Mouse (Mus musculus) embryonic facial prominence, embryonic 11.5 days (tissue): ENCODE measurements around the gene Kif27. TPM values are rescaled to one million over a fixed set of nuclear protein-coding genes. Genes with fewer than 3 reads are reported as not detected.

Source experiments
- ATAC-seq: fragments of 200-750 bp; cut with Nextera tagmentation; replicated peaks from 2 replicates; pipeline ENCODE4 v1.8.0; 2017; ENCODE audit warnings: low read depth; ENCODE audit not compliant: insufficient number of reproducible peaks, low FRiP score, low TSS enrichment
- DNase-seq: peaks from one replicate; pipeline ENCODE4 v3.0.0-alpha.2; 2015; ENCODE audit warnings: low spot score
- H3K27ac ChIP-seq: fragments of 300-500 bp; sonication (generic); replicated peaks from 2 replicates; pipeline ENCODE4 v1.5.1; 2014; ENCODE audit warnings: mild to moderate bottlenecking, low read depth, low read length, control low read depth
- H3K27me3 ChIP-seq: fragments of 300-500 bp; sonication (generic); 2 replicates; pipeline ENCODE4 v1.6.1; 2014; ENCODE audit warnings: mild to moderate bottlenecking, low read length, moderate library complexity, mixed read lengths; ENCODE audit not compliant: control insufficient read depth, insufficient read depth
- H3K36me3 ChIP-seq: fragments of 300-500 bp; sonication (generic); replicated peaks from 2 replicates; pipeline ENCODE4 v1.6.1; 2014; ENCODE audit warnings: low read depth, mild to moderate bottlenecking, low read length, moderate library complexity, mixed read lengths; ENCODE audit not compliant: control insufficient read depth, insufficient read depth
- H3K4me1 ChIP-seq: fragments of 300-500 bp; sonication (generic); 2 replicates; pipeline ENCODE4 v1.6.1; 2014; ENCODE audit warnings: low read length, mixed read lengths; ENCODE audit not compliant: control insufficient read depth, insufficient read depth
- H3K4me2 ChIP-seq: fragments of 300-500 bp; sonication (generic); 2 replicates; pipeline ENCODE4 v1.6.1; 2014; ENCODE audit warnings: low read depth, mild to moderate bottlenecking, control low read depth, low read length, moderate library complexity
- H3K4me3 ChIP-seq: fragments of 300-500 bp; sonication (generic); 2 replicates; pipeline ENCODE4 v1.5.1; 2014; ENCODE audit warnings: low read depth, low read length, control low read depth
- H3K9ac ChIP-seq: fragments of 300-500 bp; sonication (generic); replicated peaks from 2 replicates; pipeline ENCODE4 v1.6.1; 2014; ENCODE audit warnings: mild to moderate bottlenecking, control low read depth, low read length
- H3K9me3 ChIP-seq: fragments of 300-500 bp; sonication (generic); replicated peaks from 2 replicates; pipeline ENCODE4 v1.6.1; 2016; ENCODE audit warnings: mild to moderate bottlenecking, low read length, inconsistent platforms, mixed read lengths; ENCODE audit not compliant: control insufficient read depth
- WGBS: fragments of 180-500 bp; shearing (Covaris S2); extraction: QIAGEN DNeasy Blood & Tissue Kit; methylation state at CpG from one replicate; pipeline ENCODE4 v1.1.7; 2014; 5-methylcytosine and 5-hydroxymethylcytosine counted together
- polyA plus RNA-seq: library from polyadenylated mRNA; unstranded; fragments of >200 nt; fragmentation: Nextera tagmentation; extraction: Ambion mirVana; gene quantifications from 2 replicates; pipeline ENCODE4 v1.2.1, GENCODE M21; 2014

Kif27 gene
- polyA plus RNA-seq, 1 experiment from 2014 or later = 1.2 TPM

DNA sequence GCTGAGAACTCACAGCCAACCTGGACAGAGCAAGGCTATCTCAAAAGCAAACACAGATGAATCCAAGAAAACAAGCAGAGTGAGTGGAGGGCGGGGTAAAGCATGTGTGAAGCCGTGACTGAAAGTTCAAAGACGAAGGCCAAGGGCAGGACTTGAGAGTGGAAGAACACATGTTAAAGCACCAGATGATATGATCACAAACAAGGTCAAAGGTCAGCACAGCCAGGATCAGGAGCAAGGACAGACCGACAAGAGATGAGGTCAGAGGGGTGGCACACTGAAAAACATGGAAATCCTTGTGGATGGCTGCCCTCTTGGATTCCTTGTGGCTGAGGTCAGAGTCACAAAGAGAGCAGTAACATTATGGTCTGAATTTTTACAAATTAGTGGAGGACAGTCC lies 8.3 kb downstream of the Kif27 start:
- DNase-seq (no peak), ATAC-seq (no peak)

GRCm38 (mm10) chr13:58344505-58344904 lies 14.4 kb downstream of the Kif27 start:
- Histone ChIP-seq H3K36me3 (no peaks in the 10 kb centered on the region), H3K9ac (no peak overlapping the region), H3K9me3 (no peaks in the 10 kb centered on the region), H3K27ac (no peak overlapping the region), H3K4me3 (no peak overlapping the region), H3K27me3 (no peaks in the 10 kb centered on the region), H3K4me2 (no peak overlapping the region), H3K4me1 (no peaks in the 10 kb centered on the region)
- no peak for DNase-seq
- ATAC-seq = no peak
- 83% methylated on average over 9 of the region's 9 CpGs for WGBS

More for the DNA sequence above, 8.3 kb downstream of the Kif27 start:
- 53% methylated on average over 4 of the region's 4 CpGs for WGBS
- Histone ChIP-seq H3K27ac (no peak overlapping the region), H3K27me3 (no peaks in the 10 kb centered on the region), H3K36me3 (no peaks in the 10 kb centered on the region), H3K4me3 (no peak overlapping the region), H3K9me3 (no peaks in the 10 kb centered on the region), H3K4me1 (no peaks in the 10 kb centered on the region), H3K4me2 (no peak overlapping the region), H3K9ac (no peak overlapping the region)

DNA sequence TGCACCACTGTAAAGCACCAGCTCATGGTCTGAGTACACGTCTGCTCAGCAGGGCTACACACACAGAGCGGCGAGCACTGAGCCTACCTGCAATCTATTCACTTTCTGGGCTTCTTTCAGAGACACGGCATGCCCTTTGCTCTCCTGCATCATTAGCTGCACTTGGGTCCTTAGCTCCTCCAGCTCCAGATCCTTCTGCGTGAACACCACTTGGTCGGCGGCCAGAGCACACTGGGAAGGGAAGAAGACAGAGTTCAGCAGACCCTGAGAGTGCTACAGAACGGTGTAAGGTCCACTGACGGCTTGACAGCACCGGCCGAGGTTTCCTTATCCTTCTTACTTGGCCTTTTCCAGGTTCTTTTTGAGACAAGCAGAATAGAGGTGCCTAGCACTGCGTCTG lies 21.5 kb downstream of the Kif27 start:
- H3K9me3 ChIP-seq = no peaks in the 10 kb centered on the region
- no peak overlapping the region for H3K27ac ChIP-seq
- no peaks in the 10 kb centered on the region for H3K4me1 ChIP-seq
- H3K27me3 ChIP-seq = no peaks in the 10 kb centered on the region
- 83% methylated on average over 12 of the region's 12 CpGs for WGBS
- H3K36me3 ChIP-seq = no peaks in the 10 kb centered on the region
- H3K4me3 ChIP-seq = no peak overlapping the region
- H3K4me2 ChIP-seq = no peak overlapping the region
- no peak for DNase-seq
- H3K9ac ChIP-seq = no peak overlapping the region
- no peak for ATAC-seq

DNA sequence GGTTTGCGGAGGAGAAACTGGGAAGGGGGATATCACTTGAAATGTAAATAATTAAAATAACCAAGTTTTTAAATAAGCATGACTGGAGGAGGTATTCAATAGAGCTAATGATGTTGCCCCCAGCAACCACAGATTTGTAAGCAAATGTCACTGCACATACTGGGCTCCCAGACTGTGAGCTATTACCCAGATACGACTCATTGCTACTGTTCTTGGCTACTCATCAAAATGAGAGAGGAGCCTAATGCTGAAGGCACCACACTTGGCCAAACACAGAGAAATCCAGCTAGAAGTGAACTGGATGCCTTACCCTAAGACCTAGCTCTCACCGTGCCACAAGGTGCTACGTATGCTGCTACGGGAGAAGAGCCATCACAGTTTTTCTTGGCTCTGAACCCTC lies 24.8 kb downstream of the Kif27 start:
- DNase-seq (no peak), ATAC-seq (no peak)
- 95% methylated on average over 5 of the region's 5 CpGs for WGBS

DNA sequence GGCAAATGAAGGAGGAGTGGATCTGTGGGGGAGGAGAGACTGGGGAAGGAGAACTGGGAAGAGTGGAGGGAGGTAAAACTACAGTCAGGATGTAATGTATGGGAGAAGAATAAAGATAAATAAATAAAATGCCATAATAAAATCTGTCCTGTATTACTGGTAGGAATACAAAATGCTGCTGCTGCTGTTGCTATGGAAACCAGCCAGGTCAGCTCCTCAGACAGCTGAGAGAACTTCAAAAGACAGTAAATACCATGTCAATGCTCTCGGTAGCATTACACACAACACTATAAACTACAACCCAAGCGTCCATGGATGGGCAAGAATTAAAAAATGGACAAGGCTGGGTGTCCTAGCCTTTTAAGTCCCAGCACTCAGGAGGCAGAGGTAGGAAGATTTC lies 41.2 kb downstream of the Kif27 start:
- H3K4me2 ChIP-seq = no peak overlapping the region
- WGBS = 70% methylated on average over 2 of the region's 2 CpGs
- no peak for DNase-seq

More for the DNA sequence above, 24.8 kb downstream of the Kif27 start:
- Histone ChIP-seq H3K27ac (no peak overlapping the region), H3K4me2 (no peak overlapping the region), H3K9me3 (no peaks in the 10 kb centered on the region), H3K4me3 (no peak overlapping the region), H3K9ac (no peak overlapping the region), H3K4me1 (no peaks in the 10 kb centered on the region), H3K36me3 (no peaks in the 10 kb centered on the region), H3K27me3 (no peaks in the 10 kb centered on the region)

GRCm38 (mm10) chr13:58314991-58315390 lies 43.9 kb downstream of the Kif27 start:
- no peak overlapping the region for H3K4me2 ChIP-seq
- no peak overlapping the region for H3K9ac ChIP-seq
- no peak overlapping the region for H3K27ac ChIP-seq
- no peaks in the 10 kb centered on the region for H3K27me3 ChIP-seq
- WGBS = 56% methylated on average over 6 of the region's 6 CpGs
- H3K4me1 ChIP-seq = no peaks in the 10 kb centered on the region
- no peak for DNase-seq
- H3K9me3 ChIP-seq = no peaks in the 10 kb centered on the region
- H3K4me3 ChIP-seq = no peak overlapping the region
- H3K36me3 ChIP-seq = no peaks in the 10 kb centered on the region
- no peak for ATAC-seq

More for the DNA sequence above, 41.2 kb downstream of the Kif27 start:
- no peaks in the 10 kb centered on the region for H3K9me3 ChIP-seq
- H3K27ac ChIP-seq = no peak overlapping the region
- H3K9ac ChIP-seq = no peak overlapping the region
- no peak overlapping the region for H3K4me3 ChIP-seq
- no peaks in the 10 kb centered on the region for H3K4me1 ChIP-seq
- H3K27me3 ChIP-seq = no peaks in the 10 kb centered on the region
- no peaks in the 10 kb centered on the region for H3K36me3 ChIP-seq
- no peak for ATAC-seq

GRCm38 (mm10) chr13:58313758-58314157 lies 45.2 kb downstream of the Kif27 start:
- no peak overlapping the region for H3K4me2 ChIP-seq
- WGBS = 70% methylated on average over 3 of the region's 3 CpGs
- no peaks in the 10 kb centered on the region for H3K36me3 ChIP-seq
- DNase-seq (no peak), ATAC-seq (no peak)
- no peaks in the 10 kb centered on the region for H3K9me3 ChIP-seq
- no peak overlapping the region for H3K4me3 ChIP-seq
- no peak overlapping the region for H3K9ac ChIP-seq
- H3K27me3 ChIP-seq = no peaks in the 10 kb centered on the region
- H3K27ac ChIP-seq = no peak overlapping the region
- no peaks in the 10 kb centered on the region for H3K4me1 ChIP-seq

DNA sequence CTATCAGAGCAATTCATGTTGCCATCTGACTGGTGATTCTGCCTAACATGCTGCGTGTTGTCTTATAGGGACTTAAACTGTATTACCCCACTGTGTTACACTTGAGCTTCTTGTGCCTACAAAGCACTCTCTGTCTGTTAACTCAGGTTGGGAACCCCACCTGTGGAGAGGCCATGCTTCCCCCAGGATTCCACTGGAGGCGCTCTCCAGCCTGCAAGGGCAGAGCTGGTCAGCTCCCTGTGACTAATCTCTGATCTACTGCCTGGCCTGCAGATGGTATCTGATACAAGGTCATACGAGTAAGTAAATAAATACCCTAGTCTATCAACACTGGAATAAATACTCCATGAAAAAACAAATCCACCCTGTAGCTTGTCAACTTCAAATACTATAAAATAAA lies 47.6 kb downstream of the Kif27 start:
- DNase-seq (no peak), ATAC-seq (no peak)
- Histone ChIP-seq H3K27ac (no peak overlapping the region), H3K27me3 (no peaks in the 10 kb centered on the region), H3K4me2 (no peak overlapping the region), H3K4me1 (no peaks in the 10 kb centered on the region), H3K36me3 (no peaks in the 10 kb centered on the region), H3K9me3 (no peaks in the 10 kb centered on the region), H3K9ac (no peak overlapping the region), H3K4me3 (no peak overlapping the region)
- WGBS = 39% methylated on average over 3 of the region's 3 CpGs
